Mouse (Mus musculus): ENCODE measurements at regions not wholly inside any gene's neighbourhood (a gene's known extent, or its start where the extent isn't known, plus 50 kb on each side); places are given as distances from the start of the nearest gene placed in this dataset.

GRCm38 (mm10) chr13:6030128-6030527 lies 168.8 kb downstream of the Klf6 start:
- Histone ChIP-seq H3K27ac (ENCODE audit: low read length) (no peak overlapping the region), H3K27me3 (replicated peaks; ENCODE audit: control insufficient read depth, insufficient read depth, low read length) (no peaks in the 10 kb centered on the region), H3K36me3 (ENCODE audit: control insufficient read depth, insufficient read depth, low read length) (no peaks in the 10 kb centered on the region), H3K9me3 (ENCODE audit: control insufficient read depth, low read length) (no peaks in the 10 kb centered on the region), H3K4me2 (ENCODE audit: low read depth, low read length) (no peak overlapping the region), H3K4me3 (ENCODE audit: low read length) (no peak overlapping the region), H3K9ac (ENCODE audit: low read depth, low read length) (no peak overlapping the region), H3K4me1 (ENCODE audit: control insufficient read depth, insufficient read depth, low read length) (no peaks in the 10 kb centered on the region)
- 67% methylated on average over 2 of the region's 2 CpGs for WGBS
- no peak for ATAC-seq

GRCm38 (mm10) chr13:6040132-6040531 lies 178.8 kb downstream of the Klf6 start:
- 77% methylated on average over 7 of the region's 7 CpGs for WGBS
- H3K9ac ChIP-seq (ENCODE audit: low read depth, low read length), result no peak overlapping the region
- no peak overlapping the region for H3K4me2 ChIP-seq (ENCODE audit: low read depth, low read length)
- H3K27me3 ChIP-seq (replicated peaks; ENCODE audit: control insufficient read depth, insufficient read depth, low read length), result no peaks in the 10 kb centered on the region
- no peaks in the 10 kb centered on the region for H3K36me3 ChIP-seq (ENCODE audit: control insufficient read depth, insufficient read depth, low read length)
- no peaks in the 10 kb centered on the region for H3K4me1 ChIP-seq (ENCODE audit: control insufficient read depth, insufficient read depth, low read length)
- ATAC-seq, result no peak
- H3K9me3 ChIP-seq (ENCODE audit: control insufficient read depth, low read length), result no peaks in the 10 kb centered on the region
- no peak overlapping the region for H3K27ac ChIP-seq (ENCODE audit: low read length)
- no peak overlapping the region for H3K4me3 ChIP-seq (ENCODE audit: low read length)

GRCm38 (mm10) chr13:6040663-6041062 lies 179.4 kb downstream of the Klf6 start:
- Histone ChIP-seq H3K27ac (ENCODE audit: low read length) (no peak overlapping the region), H3K27me3 (replicated peaks; ENCODE audit: control insufficient read depth, insufficient read depth, low read length) (no peaks in the 10 kb centered on the region), H3K36me3 (ENCODE audit: control insufficient read depth, insufficient read depth, low read length) (no peaks in the 10 kb centered on the region), H3K4me1 (ENCODE audit: control insufficient read depth, insufficient read depth, low read length) (no peaks in the 10 kb centered on the region), H3K9me3 (ENCODE audit: control insufficient read depth, low read length) (no peaks in the 10 kb centered on the region), H3K4me2 (ENCODE audit: low read depth, low read length) (no peak overlapping the region), H3K9ac (ENCODE audit: low read depth, low read length) (no peak overlapping the region), H3K4me3 (ENCODE audit: low read length) (no peak overlapping the region)
- no peak for ATAC-seq
- 85% methylated on average over 2 of the region's 2 CpGs for WGBS

- 79% methylated on average over 6 of the region's 6 CpGs for WGBS
- Histone ChIP-seq H3K27ac (ENCODE audit: low read length) (no peak overlapping the region), H3K4me3 (ENCODE audit: low read length) (no peak overlapping the region), H3K4me2 (ENCODE audit: low read depth, low read length) (no peak overlapping the region), H3K9ac (ENCODE audit: low read depth, low read length) (no peak overlapping the region), H3K27me3 (replicated peaks; ENCODE audit: control insufficient read depth, insufficient read depth, low read length) (no peaks in the 10 kb centered on the region), H3K9me3 (ENCODE audit: control insufficient read depth, low read length) (no peaks in the 10 kb centered on the region), H3K4me1 (ENCODE audit: control insufficient read depth, insufficient read depth, low read length) (no peaks in the 10 kb centered on the region), H3K36me3 (ENCODE audit: control insufficient read depth, insufficient read depth, low read length) (no peaks in the 10 kb centered on the region)
- ATAC-seq, result no peak
Measured at GRCm38 (mm10) chr13:6042495-6042894, 181.2 kb downstream of the Klf6 start.

GRCm38 (mm10) chr13:6059515-6060228 lies 198.4 kb downstream of the Klf6 start:
- Histone ChIP-seq H3K27me3 (replicated peaks; ENCODE audit: control insufficient read depth, insufficient read depth, low read length) (no peaks in the 10 kb centered on the region), H3K9ac (ENCODE audit: low read depth, low read length) (no peak overlapping the region), H3K4me2 (ENCODE audit: low read depth, low read length) (no peak overlapping the region), H3K27ac (ENCODE audit: low read length) (no peak overlapping the region), H3K9me3 (ENCODE audit: control insufficient read depth, low read length) (no peaks in the 10 kb centered on the region), H3K4me3 (ENCODE audit: low read length) (no peak overlapping the region), H3K36me3 (ENCODE audit: control insufficient read depth, insufficient read depth, low read length) (no peaks in the 10 kb centered on the region), H3K4me1 (ENCODE audit: control insufficient read depth, insufficient read depth, low read length) (peaks cover 6% of the 10 kb centered on the region)
- WGBS, result 25% methylated on average over 6 of the region's 6 CpGs
- peak; percentile 69 for ATAC-seq

GRCm38 (mm10) chr13:6060229-6060845 lies 199.1 kb downstream of the Klf6 start:
- Histone ChIP-seq H3K27me3 (replicated peaks; ENCODE audit: control insufficient read depth, insufficient read depth, low read length) (no peaks in the 10 kb centered on the region), H3K4me2 (ENCODE audit: low read depth, low read length) (no peak overlapping the region), H3K36me3 (ENCODE audit: control insufficient read depth, insufficient read depth, low read length) (no peaks in the 10 kb centered on the region), H3K9ac (ENCODE audit: low read depth, low read length) (no peak overlapping the region), H3K9me3 (ENCODE audit: control insufficient read depth, low read length) (no peaks in the 10 kb centered on the region), H3K27ac (ENCODE audit: low read length) (no peak overlapping the region), H3K4me1 (ENCODE audit: control insufficient read depth, insufficient read depth, low read length) (peaks cover 6% of the 10 kb centered on the region), H3K4me3 (ENCODE audit: low read length) (no peak overlapping the region)
- ATAC-seq, result no peak
- 46% methylated on average over 8 of the region's 8 CpGs for WGBS

GRCm38 (mm10) chr13:6062305-6062704 lies 201.0 kb downstream of the Klf6 start:
- no peaks in the 10 kb centered on the region for H3K36me3 ChIP-seq (ENCODE audit: control insufficient read depth, insufficient read depth, low read length)
- H3K9ac ChIP-seq (ENCODE audit: low read depth, low read length), result no peak overlapping the region
- H3K27me3 ChIP-seq (replicated peaks; ENCODE audit: control insufficient read depth, insufficient read depth, low read length), result no peaks in the 10 kb centered on the region
- no peaks in the 10 kb centered on the region for H3K9me3 ChIP-seq (ENCODE audit: control insufficient read depth, low read length)
- no peak overlapping the region for H3K4me3 ChIP-seq (ENCODE audit: low read length)
- H3K4me2 ChIP-seq (ENCODE audit: low read depth, low read length), result no peak overlapping the region
- peak; percentile 56; the same call in 1 of the 2 replicates for ATAC-seq
- H3K4me1 ChIP-seq (ENCODE audit: control insufficient read depth, insufficient read depth, low read length), result peaks cover 6% of the 10 kb centered on the region
- WGBS, result 73% methylated on average over 4 of the region's 4 CpGs
- no peak overlapping the region for H3K27ac ChIP-seq (ENCODE audit: low read length)

GRCm38 (mm10) chr13:6062729-6063386 lies 201.6 kb downstream of the Klf6 start:
- H3K4me1 ChIP-seq (ENCODE audit: control insufficient read depth, insufficient read depth, low read length), result peaks cover 6% of the 10 kb centered on the region
- peak; percentile 77; the same call in 1 of the 2 replicates for ATAC-seq

GRCm38 (mm10) chr13:6076978-6077825 lies 215.9 kb downstream of the Klf6 start:
- H3K4me1 ChIP-seq (ENCODE audit: control insufficient read depth, insufficient read depth, low read length), result 0 out of 2 replicates have a peak, but pooled peaks cover 2% of the 10 kb centered on the region
- no peak overlapping the region for H3K27ac ChIP-seq (ENCODE audit: low read length)
- no peak overlapping the region for H3K9ac ChIP-seq (ENCODE audit: low read depth, low read length)
- 69% methylated on average over 4 of the region's 4 CpGs for WGBS
- no peaks in the 10 kb centered on the region for H3K27me3 ChIP-seq (replicated peaks; ENCODE audit: control insufficient read depth, insufficient read depth, low read length)
- ATAC-seq, result peak; percentile 94
- no peak overlapping the region for H3K4me2 ChIP-seq (ENCODE audit: low read depth, low read length)
- no peaks in the 10 kb centered on the region for H3K36me3 ChIP-seq (ENCODE audit: control insufficient read depth, insufficient read depth, low read length)
- H3K4me3 ChIP-seq (ENCODE audit: low read length), result no peak overlapping the region
- H3K9me3 ChIP-seq (ENCODE audit: control insufficient read depth, low read length), result no peaks in the 10 kb centered on the region

More at GRCm38 (mm10) chr13:6062729-6063386, 201.6 kb downstream of the Klf6 start:
- Histone ChIP-seq H3K36me3 (ENCODE audit: control insufficient read depth, insufficient read depth, low read length) (no peaks in the 10 kb centered on the region), H3K27me3 (replicated peaks; ENCODE audit: control insufficient read depth, insufficient read depth, low read length) (no peaks in the 10 kb centered on the region), H3K4me3 (ENCODE audit: low read length) (no peak overlapping the region), H3K9me3 (ENCODE audit: control insufficient read depth, low read length) (no peaks in the 10 kb centered on the region), H3K27ac (ENCODE audit: low read length) (no peak overlapping the region), H3K4me2 (ENCODE audit: low read depth, low read length) (no peak overlapping the region), H3K9ac (ENCODE audit: low read depth, low read length) (no peak overlapping the region)
- WGBS, result 78% methylated on average over 3 of the region's 3 CpGs
